Mouse (Mus musculus) heart, postnatal 0 days (tissue): ENCODE data around the gene Adssl1. TPM values are rescaled to one million over a fixed set of nuclear protein-coding genes. Genes with fewer than 3 reads are reported as not detected.

Source experiments
- ATAC-seq: fragments of 200-750 bp; cut with Nextera tagmentation; 2 replicates; pipeline ENCODE4 v1.8.0; 2017; ENCODE audit warnings: low read depth, moderate number of reproducible peaks, moderate library complexity; ENCODE audit not compliant: insufficient read depth
- DNase-seq: peaks from one replicate; pipeline ENCODE4 v3.0.0-alpha.2; 2016; ENCODE audit warnings: low spot score
- H3K27ac ChIP-seq: fragments of 300-500 bp; sonication (generic); 2 replicates; pipeline ENCODE4 v1.5.1; 2014; ENCODE audit warnings: low read depth, mild to moderate bottlenecking
- H3K27me3 ChIP-seq: fragments of 300-500 bp; sonication (generic); 2 replicates; pipeline ENCODE4 v1.6.1; 2014; ENCODE audit warnings: low read length, mixed read lengths; ENCODE audit not compliant: control insufficient read depth, insufficient read depth
- H3K36me3 ChIP-seq: fragments of 300-500 bp; sonication (generic); replicated peaks from 2 replicates; pipeline ENCODE4 v1.6.1; 2014; ENCODE audit warnings: low read length, mixed read lengths; ENCODE audit not compliant: control insufficient read depth, insufficient read depth
- H3K4me1 ChIP-seq: fragments of 300-500 bp; sonication (generic); 2 replicates; pipeline ENCODE4 v1.6.1; 2014; ENCODE audit warnings: antibody characterized with exemption; ENCODE audit not compliant: control insufficient read depth, insufficient read depth
- H3K4me2 ChIP-seq: fragments of 300-500 bp; sonication (generic); 2 replicates; pipeline ENCODE4 v1.6.1; 2014; ENCODE audit warnings: low read depth, mild to moderate bottlenecking, low read length, moderate library complexity
- H3K4me3 ChIP-seq: fragments of 300-500 bp; sonication (generic); 2 replicates; pipeline ENCODE4 v1.5.1; 2014; ENCODE audit warnings: low read depth, low read length
- H3K9ac ChIP-seq: fragments of 300-500 bp; sonication (generic); replicated peaks from 2 replicates; pipeline ENCODE4 v1.6.1; 2014; ENCODE audit warnings: low read depth, low read length, mixed read lengths
- H3K9me3 ChIP-seq: fragments of 300-500 bp; sonication (generic); replicated peaks from 2 replicates; pipeline ENCODE4 v1.6.1; 2016; ENCODE audit warnings: low read length; ENCODE audit not compliant: control insufficient read depth
- CTCF ChIP-seq: IDR thresholded peaks from 2 replicates; pipeline ENCODE4 v1.5.1; 2016; ENCODE audit warnings: antibody characterized with exemption, control low read depth, low read depth
- EP300 ChIP-seq: IDR thresholded peaks from 2 replicates; pipeline ENCODE4 v1.6.1; 2016; ENCODE audit warnings: antibody characterized with exemption, low read depth
- WGBS: fragments of 180-500 bp; shearing (Covaris S2); extraction: QIAGEN DNeasy Blood & Tissue Kit; methylation state at CpG from one replicate; pipeline ENCODE4 v1.1.7; 2014; 5-methylcytosine and 5-hydroxymethylcytosine counted together
- polyA plus RNA-seq: library from polyadenylated mRNA; unstranded; fragments of >200 nt; fragmentation: Nextera tagmentation; extraction: Ambion mirVana; gene quantifications from 2 replicates; pipeline ENCODE4 v1.2.1, GENCODE M21; 2015
- total RNA-seq: library from RNA; depleted of rRNA; stranded (reverse); fragments of >200 nt; gene quantifications from 2 replicates; pipeline ENCODE4 v1.2.3, GENCODE M21; 2014; ENCODE audit warnings: low replicate concordance

The Adssl1 gene
- total and polyA plus RNA-seq, 2 experiments from 2014 or later = 86.8 to 159 TPM

GRCm38 (mm10) chr12:112664656-112665055 lies 44.8 kb downstream of the Adssl1 start:
- 0 out of 2 replicates have a peak overlapping the region, but pooled peaks have one; percentile 1 for H3K4me2 ChIP-seq
- H3K4me1 ChIP-seq = peaks cover 59% of the 10 kb centered on the region
- 46% methylated on average over 5 of the region's 5 CpGs for WGBS
- peaks cover 60% of the 10 kb centered on the region for H3K36me3 ChIP-seq
- H3K27me3 ChIP-seq = no peaks in the 10 kb centered on the region
- no peaks in the 10 kb centered on the region for H3K9me3 ChIP-seq
- no peak overlapping the region for H3K27ac ChIP-seq
- no peak for TF ChIP-seq EP300
- H3K4me3 ChIP-seq = no peak overlapping the region
- ATAC-seq = no peak
- DNase-seq = no peak
- no peak overlapping the region for H3K9ac ChIP-seq

DNA sequence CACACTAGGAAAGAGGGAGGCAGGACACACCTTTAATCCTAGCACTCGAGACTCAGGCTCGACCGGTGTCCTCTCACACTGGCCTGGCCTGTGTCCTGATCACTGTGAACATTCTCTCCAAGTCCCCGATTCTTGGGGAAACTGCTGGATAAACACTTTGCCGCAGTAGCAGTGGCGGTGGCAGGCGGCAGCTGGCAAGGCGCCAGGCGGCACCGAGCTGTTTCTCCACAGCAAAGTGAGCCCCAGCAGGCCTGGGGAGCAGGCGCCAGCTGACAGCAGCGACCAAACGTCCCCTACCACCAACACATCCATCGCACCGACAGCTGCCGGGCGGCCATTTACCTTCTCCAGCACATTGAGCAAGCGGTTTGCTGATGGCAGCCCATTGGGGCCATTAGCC lies 45.6 kb downstream of the Adssl1 start:
- peaks cover 59% of the 10 kb centered on the region for H3K4me1 ChIP-seq
- ATAC-seq (no peak), DNase-seq (no peak)
- no peaks in the 10 kb centered on the region for H3K9me3 ChIP-seq
- WGBS = 16% methylated on average over 18 of the region's 18 CpGs
- H3K36me3 ChIP-seq = peaks cover 60% of the 10 kb centered on the region
- H3K4me3 ChIP-seq = no peak overlapping the region
- H3K9ac ChIP-seq = no peak overlapping the region
- no peaks in the 10 kb centered on the region for H3K27me3 ChIP-seq
- H3K4me2 ChIP-seq = 0 out of 2 replicates have a peak overlapping the region, but pooled peaks have one; percentile 1
- TF ChIP-seq EP300 (no peak), CTCF (no peak)
- H3K27ac ChIP-seq = peak overlapping the region; percentile 36

GRCm38 (mm10) chr12:112665881-112666544 lies 46.2 kb downstream of the Adssl1 start:
- TF ChIP-seq EP300 = no peak
- TF ChIP-seq CTCF = no peak
- WGBS = 60% methylated on average over 9 of the region's 9 CpGs

GRCm38 (mm10) chr12:112667619-112668297 lies 47.9 kb downstream of the Adssl1 start:
- Histone ChIP-seq H3K9ac (peak overlapping the region; percentile 23; the same call in 1 of the 2 replicates), H3K27ac (peak overlapping the region; percentile 47), H3K9me3 (no peaks in the 10 kb centered on the region), H3K4me3 (no peak overlapping the region), H3K36me3 (peaks cover 51% of the 10 kb centered on the region), H3K4me2 (no peak overlapping the region), H3K27me3 (no peaks in the 10 kb centered on the region), H3K4me1 (peaks cover 70% of the 10 kb centered on the region)
- DNase-seq = no peak
- WGBS = 43% methylated on average over 10 of the region's 10 CpGs
- no peak for TF ChIP-seq CTCF
- TF ChIP-seq EP300 = no peak
- ATAC-seq = no peak

More at GRCm38 (mm10) chr12:112665881-112666544, 46.2 kb downstream of the Adssl1 start:
- peaks cover 59% of the 10 kb centered on the region for H3K4me1 ChIP-seq
- no peak overlapping the region for H3K4me2 ChIP-seq
- H3K27me3 ChIP-seq = no peaks in the 10 kb centered on the region
- H3K9me3 ChIP-seq = no peaks in the 10 kb centered on the region
- H3K36me3 ChIP-seq = peaks cover 60% of the 10 kb centered on the region
- H3K27ac ChIP-seq = peak overlapping the region; percentile 36
- ATAC-seq (no peak), DNase-seq (no peak)
- 0 out of 2 replicates have a peak overlapping the region, but pooled peaks have one; percentile 10 for H3K9ac ChIP-seq
- H3K4me3 ChIP-seq = no peak overlapping the region

DNA sequence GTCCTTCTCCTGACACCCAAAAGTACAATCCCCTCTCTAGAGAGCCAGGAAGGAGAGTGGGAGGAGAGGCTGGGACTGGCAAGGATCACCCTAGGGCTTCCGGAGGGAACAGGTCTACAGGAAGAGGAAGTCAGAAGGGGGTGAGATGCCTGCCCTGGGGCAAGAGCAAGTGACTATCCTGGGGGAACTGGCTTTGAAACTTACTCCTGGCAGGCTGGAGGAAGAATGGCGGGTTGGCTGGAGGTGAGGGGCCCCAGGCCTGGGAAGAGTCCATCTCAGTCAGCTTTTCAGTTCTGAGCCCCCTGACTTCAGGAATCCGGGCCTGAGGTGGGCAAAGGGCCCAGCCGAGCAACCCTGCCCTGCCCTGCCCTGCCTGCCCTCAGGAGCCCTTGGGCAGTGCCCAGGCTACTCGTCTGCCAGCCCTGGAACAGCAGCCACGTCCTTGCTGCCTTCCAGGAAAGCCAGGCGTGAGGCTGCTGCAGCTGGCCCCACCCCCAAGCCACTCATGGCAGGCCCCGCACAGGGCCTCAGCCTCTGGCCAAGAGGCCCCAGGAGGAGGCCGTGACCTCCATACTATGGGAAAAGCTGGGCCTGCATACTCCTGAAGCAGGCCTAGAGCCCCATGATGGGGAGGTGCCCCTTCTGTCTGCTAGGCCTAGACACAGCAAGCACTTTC lies 51.0 kb downstream of the Adssl1 start:
- peaks cover 66% of the 10 kb centered on the region for H3K4me1 ChIP-seq
- peak overlapping the region; percentile 41 for H3K9ac ChIP-seq
- peaks cover 34% of the 10 kb centered on the region for H3K36me3 ChIP-seq
- DNase-seq = peak; percentile 69
- peak; percentile 32 for ATAC-seq
- 21% methylated on average over 9 of the region's 9 CpGs for WGBS
- no peak for TF ChIP-seq CTCF
- TF ChIP-seq EP300 = no peak
- peak overlapping the region; percentile 80 for H3K4me2 ChIP-seq
- H3K27ac ChIP-seq = peak overlapping the region; percentile 94
- no peaks in the 10 kb centered on the region for H3K27me3 ChIP-seq
- peak overlapping the region; percentile 74; the same call in 1 of the 2 replicates for H3K4me3 ChIP-seq
- no peaks in the 10 kb centered on the region for H3K9me3 ChIP-seq
